Mouse (Mus musculus) kidney, embryonic 16.5 days (tissue): ENCODE results near the gene C530008M17Rik. TPM values are rescaled to one million over a fixed set of nuclear protein-coding genes. Genes with fewer than 3 reads are reported as not detected.

Experiments used
- ATAC-seq: fragments of 200-750 bp; cut with Nextera tagmentation; 2 replicates; pipeline ENCODE4 v1.8.0; 2017; ENCODE audit warnings: moderate TSS enrichment; ENCODE audit not compliant: low FRiP score, low TSS enrichment
- H3K27ac ChIP-seq: fragments of 300-500 bp; sonication (generic); 2 replicates; pipeline ENCODE4 v1.5.1; 2014; ENCODE audit warnings: low read length
- H3K27me3 ChIP-seq: fragments of 300-500 bp; sonication (generic); 2 replicates; pipeline ENCODE4 v1.6.1; 2014; ENCODE audit warnings: low read length, control low read depth, mixed read lengths; ENCODE audit not compliant: insufficient read depth
- H3K36me3 ChIP-seq: fragments of 300-500 bp; sonication (generic); 2 replicates; pipeline ENCODE4 v1.6.1; 2014; ENCODE audit warnings: low read length, control low read depth, mixed read lengths; ENCODE audit not compliant: insufficient read depth
- H3K4me1 ChIP-seq: fragments of 300-500 bp; sonication (generic); 2 replicates; pipeline ENCODE4 v1.6.1; 2014; ENCODE audit warnings: low read length, control low read depth, mixed read lengths; ENCODE audit not compliant: insufficient read depth
- H3K4me2 ChIP-seq: fragments of 300-500 bp; sonication (generic); replicated peaks from 2 replicates; pipeline ENCODE4 v1.6.1; 2014; ENCODE audit warnings: low read depth, low read length
- H3K4me3 ChIP-seq: fragments of 300-500 bp; sonication (generic); 2 replicates; pipeline ENCODE4 v1.5.1; 2014; ENCODE audit warnings: mild to moderate bottlenecking, low read length
- H3K9ac ChIP-seq: fragments of 300-500 bp; sonication (generic); replicated peaks from 2 replicates; pipeline ENCODE4 v1.6.1; 2014; ENCODE audit warnings: low read length
- H3K9me3 ChIP-seq: fragments of 300-500 bp; sonication (generic); 2 replicates; pipeline ENCODE4 v1.6.1; 2016; ENCODE audit warnings: low read length, control low read depth
- WGBS: fragments of 180-500 bp; shearing (Covaris S2); extraction: QIAGEN DNeasy Blood & Tissue Kit; methylation state at CpG from one replicate; pipeline ENCODE4 v1.1.7; 2014; 5-methylcytosine and 5-hydroxymethylcytosine counted together
- polyA plus RNA-seq: library from polyadenylated mRNA; unstranded; fragments of >200 nt; fragmentation: Nextera tagmentation; extraction: Ambion mirVana; gene quantifications from 2 replicates; pipeline ENCODE4 v1.2.1, GENCODE M21; 2015

The C530008M17Rik gene
- polyA plus RNA-seq, 1 experiment from 2014 or later = 11.7 TPM

GRCm38 (mm10) chr5:76855829-76856600, 199.7 kb downstream of the C530008M17Rik start:
- no peak for ATAC-seq
- Histone ChIP-seq H3K27ac (no peak overlapping the region), H3K27me3 (peaks cover 17% of the 10 kb centered on the region), H3K4me2 (peak overlapping the region; percentile 86), H3K4me3 (peak overlapping the region; percentile 50), H3K36me3 (no peaks in the 10 kb centered on the region), H3K9ac (no peak overlapping the region), H3K9me3 (no peaks in the 10 kb centered on the region), H3K4me1 (peaks cover 10% of the 10 kb centered on the region; the same call in 1 of the 2 replicates)
- WGBS = 29% methylated on average over 24 of the region's 25 CpGs

- Histone ChIP-seq H3K9ac (peak overlapping the region; percentile 50), H3K4me2 (peak overlapping the region; percentile 86), H3K36me3 (no peaks in the 10 kb centered on the region), H3K27me3 (peaks cover 17% of the 10 kb centered on the region), H3K27ac (no peak overlapping the region), H3K4me1 (peaks cover 10% of the 10 kb centered on the region; the same call in 1 of the 2 replicates), H3K4me3 (peak overlapping the region; percentile 50), H3K9me3 (no peaks in the 10 kb centered on the region)
- WGBS = 16% methylated on average over 61 of the region's 62 CpGs
- ATAC-seq = peak; percentile 46; the same call in 1 of the 2 replicates
These were observed 201.0 kb downstream of the C530008M17Rik start for GRCm38 (mm10) chr5:76857103-76858015.

GRCm38 (mm10) chr5:76858444-76858843, 202.1 kb downstream of the C530008M17Rik start:
- no peak for ATAC-seq
- peaks cover 10% of the 10 kb centered on the region; the same call in 1 of the 2 replicates for H3K4me1 ChIP-seq
- no peak overlapping the region for H3K27ac ChIP-seq
- no peaks in the 10 kb centered on the region for H3K9me3 ChIP-seq
- 85% methylated on average over 13 of the region's 13 CpGs for WGBS
- H3K4me2 ChIP-seq = no peak overlapping the region
- no peak overlapping the region for H3K9ac ChIP-seq
- no peak overlapping the region for H3K4me3 ChIP-seq
- H3K27me3 ChIP-seq = peaks cover 17% of the 10 kb centered on the region
- no peaks in the 10 kb centered on the region for H3K36me3 ChIP-seq

GRCm38 (mm10) chr5:76866819-76867218, 210.5 kb downstream of the C530008M17Rik start:
- Histone ChIP-seq H3K4me2 (no peak overlapping the region), H3K27ac (no peak overlapping the region), H3K27me3 (no peaks in the 10 kb centered on the region), H3K36me3 (no peaks in the 10 kb centered on the region), H3K4me3 (no peak overlapping the region), H3K9me3 (no peaks in the 10 kb centered on the region), H3K4me1 (no peaks in the 10 kb centered on the region), H3K9ac (no peak overlapping the region)
- no peak for ATAC-seq
- WGBS = 55% methylated on average over 8 of the region's 8 CpGs

- peak overlapping the region; percentile 46 for H3K4me3 ChIP-seq
- H3K4me1 ChIP-seq = no peaks in the 10 kb centered on the region
- H3K27me3 ChIP-seq = no peaks in the 10 kb centered on the region
- H3K9ac ChIP-seq = peak overlapping the region; percentile 48
- H3K27ac ChIP-seq = no peak overlapping the region
- H3K9me3 ChIP-seq = no peaks in the 10 kb centered on the region
- 22% methylated on average over 16 of the region's 16 CpGs for WGBS
- ATAC-seq = peak; percentile 94
- H3K4me2 ChIP-seq = peak overlapping the region; percentile 62
- H3K36me3 ChIP-seq = no peaks in the 10 kb centered on the region
These were observed 212.5 kb downstream of the C530008M17Rik start for GRCm38 (mm10) chr5:76868693-76869286.

GRCm38 (mm10) chr5:76869553-76869952, 213.2 kb downstream of the C530008M17Rik start:
- Histone ChIP-seq H3K36me3 (no peaks in the 10 kb centered on the region), H3K27ac (no peak overlapping the region), H3K4me3 (peak overlapping the region; percentile 46), H3K27me3 (no peaks in the 10 kb centered on the region), H3K9ac (peak overlapping the region; percentile 48), H3K4me2 (peak overlapping the region; percentile 62), H3K9me3 (no peaks in the 10 kb centered on the region), H3K4me1 (no peaks in the 10 kb centered on the region)
- no peak for ATAC-seq
- WGBS = 61% methylated on average over 6 of the region's 6 CpGs

GRCm38 (mm10) chr5:76876106-76876758, 219.9 kb downstream of the C530008M17Rik start:
- no peak overlapping the region for H3K27ac ChIP-seq
- no peaks in the 10 kb centered on the region for H3K27me3 ChIP-seq
- H3K9me3 ChIP-seq = no peaks in the 10 kb centered on the region
- 83% methylated on average over 25 of the region's 25 CpGs for WGBS
- peaks cover 24% of the 10 kb centered on the region for H3K36me3 ChIP-seq
- no peak overlapping the region for H3K4me2 ChIP-seq
- no peak overlapping the region for H3K4me3 ChIP-seq
- no peak for ATAC-seq
- no peak overlapping the region for H3K9ac ChIP-seq
- H3K4me1 ChIP-seq = no peaks in the 10 kb centered on the region

- H3K4me3 ChIP-seq = no peak overlapping the region
- no peak for ATAC-seq
- H3K4me2 ChIP-seq = no peak overlapping the region
These were observed 227.8 kb downstream of the C530008M17Rik start for GRCm38 (mm10) chr5:76884107-76884506.

GRCm38 (mm10) chr5:76887011-76887410, 230.7 kb downstream of the C530008M17Rik start:
- H3K27me3 ChIP-seq = no peaks in the 10 kb centered on the region
- peaks cover 26% of the 10 kb centered on the region for H3K36me3 ChIP-seq
- H3K9ac ChIP-seq = no peak overlapping the region
- 94% methylated on average over 2 of the region's 2 CpGs for WGBS
- H3K4me3 ChIP-seq = no peak overlapping the region
- no peak overlapping the region for H3K4me2 ChIP-seq
- H3K9me3 ChIP-seq = no peaks in the 10 kb centered on the region
- H3K4me1 ChIP-seq = no peaks in the 10 kb centered on the region
- H3K27ac ChIP-seq = no peak overlapping the region
- ATAC-seq = no peak

More at GRCm38 (mm10) chr5:76884107-76884506, 227.8 kb downstream of the C530008M17Rik start:
- Histone ChIP-seq H3K9ac (no peak overlapping the region), H3K27me3 (no peaks in the 10 kb centered on the region), H3K36me3 (peaks cover 31% of the 10 kb centered on the region), H3K4me1 (no peaks in the 10 kb centered on the region), H3K27ac (no peak overlapping the region), H3K9me3 (no peaks in the 10 kb centered on the region)
- WGBS = 90% methylated on average over 1 of the region's 1 CpGs
